Mouse (Mus musculus) midbrain, embryonic 16.5 days (tissue): Measurements from ENCODE around the gene Fgfr2. TPM values are rescaled to one million over a fixed set of nuclear protein-coding genes. Genes with fewer than 3 reads are reported as not detected.

Experiments used
- ATAC-seq: fragments of 200-750 bp; cut with Nextera tagmentation; 2 replicates; pipeline ENCODE4 v1.8.0; 2017; ENCODE audit warnings: moderate TSS enrichment
- H3K27ac ChIP-seq: fragments of 300-500 bp; sonication (generic); 2 replicates; pipeline ENCODE4 v1.5.1; 2014; ENCODE audit warnings: mild to moderate bottlenecking, low read length, mixed read lengths
- H3K27me3 ChIP-seq: fragments of 300-500 bp; sonication (generic); 2 replicates; pipeline ENCODE4 v1.6.1; 2014; ENCODE audit warnings: low read depth, low read length, mixed read lengths; ENCODE audit not compliant: control insufficient read depth, insufficient read depth
- H3K36me3 ChIP-seq: fragments of 300-500 bp; sonication (generic); 2 replicates; pipeline ENCODE4 v1.6.1; 2014; ENCODE audit warnings: mild to moderate bottlenecking, low read length, moderate library complexity, mixed read lengths; ENCODE audit not compliant: control insufficient read depth, insufficient read depth
- H3K4me1 ChIP-seq: fragments of 300-500 bp; sonication (generic); 2 replicates; pipeline ENCODE4 v1.6.1; 2014; ENCODE audit warnings: mild to moderate bottlenecking, low read length, mixed read lengths; ENCODE audit not compliant: control insufficient read depth, insufficient read depth
- H3K4me2 ChIP-seq: fragments of 300-500 bp; sonication (generic); 2 replicates; pipeline ENCODE4 v1.6.1; 2014; ENCODE audit warnings: mild to moderate bottlenecking, low read length, mixed read lengths
- H3K4me3 ChIP-seq: fragments of 300-500 bp; sonication (generic); 2 replicates; pipeline ENCODE4 v1.5.1; 2014; ENCODE audit warnings: low read depth, mild to moderate bottlenecking, low read length, moderate library complexity, mixed read lengths
- H3K9ac ChIP-seq: fragments of 300-500 bp; sonication (generic); 2 replicates; pipeline ENCODE4 v1.6.1; 2014; ENCODE audit warnings: low read depth, low read length, mixed read lengths
- H3K9me3 ChIP-seq: fragments of 300-500 bp; sonication (generic); replicated peaks from 2 replicates; pipeline ENCODE4 v1.6.1; 2014; ENCODE audit warnings: mild to moderate bottlenecking, low read length, mixed read lengths; ENCODE audit not compliant: control insufficient read depth, poor library complexity, severe bottlenecking
- WGBS: fragments of 180-500 bp; shearing (Covaris S2); extraction: QIAGEN DNeasy Blood & Tissue Kit; methylation state at CpG from one replicate; pipeline ENCODE4 v1.1.7; 2014; 5-methylcytosine and 5-hydroxymethylcytosine counted together
- polyA plus RNA-seq: library from polyadenylated mRNA; unstranded; fragments of >200 nt; fragmentation: Nextera tagmentation; extraction: Ambion mirVana; gene quantifications from 2 replicates; pipeline ENCODE4 v1.2.1, GENCODE M21; 2015

Fgfr2 gene
- polyA plus RNA-seq, 1 experiment from 2014 or later = 23.8 TPM

- Histone ChIP-seq H3K4me3 (no peak overlapping the region), H3K27me3 (no peaks in the 10 kb centered on the region), H3K36me3 (no peaks in the 10 kb centered on the region), H3K4me2 (no peak overlapping the region), H3K4me1 (no peaks in the 10 kb centered on the region), H3K27ac (no peak overlapping the region), H3K9me3 (no peaks in the 10 kb centered on the region), H3K9ac (no peak overlapping the region)
- WGBS = 95% methylated on average over 3 of the region's 3 CpGs
- no peak for ATAC-seq
Observed at GRCm38 (mm10) chr7:132686515-132686914, 436.6 kb downstream of the Fgfr2 start.

DNA sequence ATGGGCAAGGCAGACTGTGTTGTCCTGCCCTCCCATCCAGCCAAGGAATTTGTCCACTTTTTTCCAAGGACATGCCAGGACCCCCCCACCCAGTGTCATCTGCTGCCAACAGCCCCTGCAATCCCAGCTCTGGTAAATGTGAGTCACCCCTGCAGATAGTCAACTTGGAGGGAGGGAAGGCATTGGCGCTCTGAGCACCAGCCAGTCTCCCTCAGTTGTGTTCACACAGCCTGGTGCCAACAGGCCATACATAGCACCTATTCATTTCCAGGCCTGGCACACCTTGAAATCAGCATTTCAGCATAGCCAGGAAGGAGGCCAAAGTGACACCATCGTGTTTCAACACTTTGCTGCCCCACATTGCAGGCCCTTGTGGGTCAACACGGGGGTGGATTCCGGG, 439.2 kb downstream of the Fgfr2 start:
- no peak overlapping the region for H3K27ac ChIP-seq
- no peak for ATAC-seq
- 89% methylated on average over 4 of the region's 4 CpGs for WGBS
- H3K4me2 ChIP-seq = no peak overlapping the region
- H3K9me3 ChIP-seq = no peaks in the 10 kb centered on the region
- H3K27me3 ChIP-seq = no peaks in the 10 kb centered on the region
- no peaks in the 10 kb centered on the region for H3K36me3 ChIP-seq
- no peak overlapping the region for H3K9ac ChIP-seq
- no peaks in the 10 kb centered on the region for H3K4me1 ChIP-seq
- no peak overlapping the region for H3K4me3 ChIP-seq

DNA sequence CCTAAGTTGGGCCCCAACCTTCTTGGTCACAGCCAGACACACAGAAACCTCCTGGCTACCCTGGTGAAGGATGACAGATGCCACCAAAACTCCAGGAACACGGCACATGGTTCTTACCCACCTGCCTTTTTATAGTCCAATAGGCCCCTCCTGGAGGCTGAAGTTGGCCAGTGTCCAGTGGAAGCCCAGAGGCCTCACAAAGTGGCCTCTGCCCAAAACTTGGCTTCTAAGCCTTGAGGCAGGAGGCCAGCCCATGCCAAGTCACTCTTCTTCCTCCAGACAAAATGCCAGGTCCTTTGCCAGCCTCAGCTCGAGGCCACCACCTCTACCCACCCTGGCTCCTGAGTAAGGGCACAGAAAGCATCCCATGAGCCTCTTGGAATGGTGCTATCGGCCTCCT, 440.2 kb downstream of the Fgfr2 start:
- Histone ChIP-seq H3K4me3 (no peak overlapping the region), H3K36me3 (no peaks in the 10 kb centered on the region), H3K27ac (no peak overlapping the region), H3K4me2 (no peak overlapping the region), H3K9ac (no peak overlapping the region), H3K9me3 (no peaks in the 10 kb centered on the region), H3K27me3 (no peaks in the 10 kb centered on the region), H3K4me1 (no peaks in the 10 kb centered on the region)
- no peak for ATAC-seq
- WGBS = 71% methylated on average over 3 of the region's 3 CpGs

GRCm38 (mm10) chr7:132682336-132682735, 440.8 kb downstream of the Fgfr2 start:
- Histone ChIP-seq H3K9me3 (no peaks in the 10 kb centered on the region), H3K4me1 (no peaks in the 10 kb centered on the region), H3K36me3 (no peaks in the 10 kb centered on the region), H3K4me2 (no peak overlapping the region), H3K9ac (no peak overlapping the region), H3K4me3 (no peak overlapping the region), H3K27me3 (no peaks in the 10 kb centered on the region), H3K27ac (no peak overlapping the region)
- no peak for ATAC-seq
- 96% methylated on average over 3 of the region's 3 CpGs for WGBS

DNA sequence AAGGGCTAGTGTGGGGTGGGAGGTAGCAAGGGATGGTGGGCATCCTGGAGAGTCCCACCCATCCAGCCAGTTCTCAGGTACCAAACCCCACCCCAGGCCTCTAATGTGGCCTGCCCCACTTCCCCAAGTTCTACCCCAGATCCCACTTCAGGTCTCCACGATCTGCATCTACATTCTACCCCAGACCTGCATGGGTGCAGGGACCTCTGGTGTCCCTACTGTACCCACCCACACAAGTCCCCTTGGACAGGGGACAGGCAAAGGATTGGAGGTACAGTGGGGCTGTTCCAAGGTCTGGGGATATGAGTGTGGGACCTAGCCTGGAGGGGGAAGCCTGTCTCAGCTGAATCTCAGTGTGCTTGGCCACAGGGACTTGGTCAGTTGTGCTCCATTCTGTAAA, 441.3 kb downstream of the Fgfr2 start:
- Histone ChIP-seq H3K4me3 (no peak overlapping the region), H3K4me2 (no peak overlapping the region), H3K27me3 (no peaks in the 10 kb centered on the region), H3K4me1 (no peaks in the 10 kb centered on the region), H3K27ac (no peak overlapping the region), H3K9ac (no peak overlapping the region), H3K9me3 (no peaks in the 10 kb centered on the region), H3K36me3 (no peaks in the 10 kb centered on the region)
- no peak for ATAC-seq
- 91% methylated on average over 1 of the region's 1 CpGs for WGBS

DNA sequence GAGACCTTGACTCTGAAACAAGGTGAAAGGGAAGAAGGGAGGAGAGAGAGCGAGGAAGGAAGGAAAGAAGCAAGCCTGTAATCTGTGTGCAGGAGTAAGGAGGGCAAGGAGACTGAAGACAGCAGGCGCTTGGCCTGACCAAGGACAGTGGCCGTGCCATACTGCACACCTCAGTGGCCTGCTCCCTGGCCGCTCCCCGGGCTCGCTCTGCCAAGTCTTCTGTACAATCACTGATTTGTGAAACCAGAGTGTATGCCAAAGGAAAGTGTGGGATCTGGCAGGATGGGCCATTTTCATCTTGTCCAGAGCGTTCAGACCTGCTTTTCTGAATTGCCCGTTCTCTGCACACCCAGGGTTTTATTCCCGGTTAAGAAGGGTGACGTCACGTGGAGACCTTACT, 441.9 kb downstream of the Fgfr2 start:
- Histone ChIP-seq H3K36me3 (no peaks in the 10 kb centered on the region), H3K4me2 (no peak overlapping the region), H3K27ac (no peak overlapping the region), H3K9me3 (no peaks in the 10 kb centered on the region), H3K4me1 (no peaks in the 10 kb centered on the region), H3K4me3 (no peak overlapping the region), H3K9ac (no peak overlapping the region), H3K27me3 (no peaks in the 10 kb centered on the region)
- WGBS = 86% methylated on average over 11 of the region's 11 CpGs
- ATAC-seq = no peak

GRCm38 (mm10) chr7:132679549-132679948, 443.6 kb downstream of the Fgfr2 start:
- Histone ChIP-seq H3K9me3 (no peaks in the 10 kb centered on the region), H3K27ac (no peak overlapping the region), H3K4me2 (no peak overlapping the region), H3K36me3 (no peaks in the 10 kb centered on the region), H3K4me1 (no peaks in the 10 kb centered on the region), H3K27me3 (no peaks in the 10 kb centered on the region), H3K4me3 (no peak overlapping the region), H3K9ac (no peak overlapping the region)
- 77% methylated on average over 6 of the region's 6 CpGs for WGBS
- no peak for ATAC-seq

DNA sequence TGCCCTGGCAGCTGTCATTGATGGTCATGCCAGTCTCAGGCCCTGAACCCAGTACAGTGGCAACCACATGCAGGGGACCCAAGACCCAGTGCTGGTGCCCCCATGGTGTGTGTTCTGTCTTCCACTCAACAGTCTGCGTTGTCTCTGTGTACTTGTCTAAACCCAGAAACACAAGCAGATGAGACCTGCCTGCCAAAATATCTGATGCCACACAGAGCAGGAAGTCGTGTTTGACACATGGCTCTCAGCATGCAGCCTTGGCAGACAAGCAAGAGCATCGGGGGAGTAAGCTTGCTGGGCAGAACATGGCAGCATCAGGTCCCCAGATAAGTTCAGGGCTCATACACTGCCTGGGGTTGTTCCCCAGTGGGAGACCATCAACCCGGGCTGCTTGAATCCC, 444.0 kb downstream of the Fgfr2 start:
- Histone ChIP-seq H3K27me3 (no peaks in the 10 kb centered on the region), H3K27ac (no peak overlapping the region), H3K4me2 (no peak overlapping the region), H3K9ac (no peak overlapping the region), H3K9me3 (no peaks in the 10 kb centered on the region), H3K36me3 (no peaks in the 10 kb centered on the region), H3K4me3 (no peak overlapping the region), H3K4me1 (no peaks in the 10 kb centered on the region)
- no peak for ATAC-seq
- WGBS = 66% methylated on average over 4 of the region's 4 CpGs

DNA sequence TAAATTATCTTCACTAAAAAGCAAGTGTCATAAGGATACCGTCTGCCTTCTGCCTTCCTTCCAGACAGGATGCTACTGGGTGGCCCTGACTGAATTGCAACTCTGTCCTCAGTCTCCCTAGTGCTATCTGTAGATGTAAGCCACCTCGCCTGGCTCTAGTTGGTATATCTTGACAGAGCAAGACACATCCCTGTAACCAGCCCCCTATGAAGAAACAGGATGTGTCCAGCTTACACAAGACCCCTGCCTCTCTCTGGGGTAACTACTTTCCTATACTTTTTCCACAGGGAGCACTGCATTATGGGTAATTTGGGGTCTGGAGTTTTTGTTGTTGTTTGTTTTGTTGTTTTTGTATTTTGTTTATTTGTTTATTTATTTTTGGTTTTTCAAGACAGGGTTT, 447.2 kb downstream of the Fgfr2 start:
- H3K4me1 ChIP-seq = no peaks in the 10 kb centered on the region
- no peak overlapping the region for H3K27ac ChIP-seq
- H3K4me2 ChIP-seq = no peak overlapping the region
- 91% methylated on average over 2 of the region's 2 CpGs for WGBS
- no peaks in the 10 kb centered on the region for H3K27me3 ChIP-seq
- H3K9me3 ChIP-seq = no peaks in the 10 kb centered on the region
- H3K36me3 ChIP-seq = no peaks in the 10 kb centered on the region
- no peak for ATAC-seq
- H3K4me3 ChIP-seq = no peak overlapping the region
- H3K9ac ChIP-seq = no peak overlapping the region
